Mouse (Mus musculus) forebrain, embryonic 16.5 days (tissue): ENCODE measurements around the gene Gnb4. TPM values are rescaled to one million over a fixed set of nuclear protein-coding genes. Genes with fewer than 3 reads are reported as not detected.

Experiments
- ATAC-seq: fragments of 200-750 bp; cut with Nextera tagmentation; 2 replicates; pipeline ENCODE4 v1.8.0; 2017; ENCODE audit warnings: mild to moderate bottlenecking, moderate library complexity
- H3K27ac ChIP-seq: fragments of 300-500 bp; sonication (generic); 2 replicates; pipeline ENCODE4 v1.5.1; 2014; ENCODE audit warnings: low read length, control low read depth
- H3K27me3 ChIP-seq: fragments of 300-500 bp; sonication (generic); replicated peaks from 2 replicates; pipeline ENCODE4 v1.6.1; 2014; ENCODE audit warnings: low read length; ENCODE audit not compliant: control insufficient read depth, insufficient read depth
- H3K36me3 ChIP-seq: fragments of 300-500 bp; sonication (generic); 2 replicates; pipeline ENCODE4 v1.6.1; 2014; ENCODE audit not compliant: control insufficient read depth, insufficient read depth
- H3K4me1 ChIP-seq: fragments of 300-500 bp; sonication (generic); replicated peaks from 2 replicates; pipeline ENCODE4 v1.6.1; 2014; ENCODE audit warnings: low read length; ENCODE audit not compliant: control insufficient read depth, insufficient read depth
- H3K4me2 ChIP-seq: fragments of 300-500 bp; sonication (generic); 2 replicates; pipeline ENCODE4 v1.6.1; 2014; ENCODE audit warnings: mild to moderate bottlenecking, low read length, control low read depth
- H3K4me3 ChIP-seq: fragments of 300-500 bp; sonication (generic); replicated peaks from 2 replicates; pipeline ENCODE4 v1.5.1; 2014; ENCODE audit warnings: mild to moderate bottlenecking, low read length, control low read depth
- H3K9ac ChIP-seq: fragments of 300-500 bp; sonication (generic); replicated peaks from 2 replicates; pipeline ENCODE4 v1.6.1; 2014; ENCODE audit warnings: low read depth, low read length, control low read depth
- H3K9me3 ChIP-seq: fragments of 300-500 bp; sonication (generic); 2 replicates; pipeline ENCODE4 v1.6.1; 2016; ENCODE audit warnings: low read length; ENCODE audit not compliant: control insufficient read depth
- WGBS: fragments of 180-500 bp; shearing (Covaris S2); extraction: QIAGEN DNeasy Blood & Tissue Kit; methylation state at CpG from one replicate; pipeline ENCODE4 v1.1.7; 2014; 5-methylcytosine and 5-hydroxymethylcytosine counted together
- polyA plus RNA-seq: library from polyadenylated mRNA; unstranded; fragments of >200 nt; fragmentation: Nextera tagmentation; extraction: Ambion mirVana; gene quantifications from 2 replicates; pipeline ENCODE4 v1.2.1, GENCODE M21; 2015

Gene Gnb4
- polyA plus RNA-seq, 1 experiment from 2014 or later: 88.3 TPM

DNA sequence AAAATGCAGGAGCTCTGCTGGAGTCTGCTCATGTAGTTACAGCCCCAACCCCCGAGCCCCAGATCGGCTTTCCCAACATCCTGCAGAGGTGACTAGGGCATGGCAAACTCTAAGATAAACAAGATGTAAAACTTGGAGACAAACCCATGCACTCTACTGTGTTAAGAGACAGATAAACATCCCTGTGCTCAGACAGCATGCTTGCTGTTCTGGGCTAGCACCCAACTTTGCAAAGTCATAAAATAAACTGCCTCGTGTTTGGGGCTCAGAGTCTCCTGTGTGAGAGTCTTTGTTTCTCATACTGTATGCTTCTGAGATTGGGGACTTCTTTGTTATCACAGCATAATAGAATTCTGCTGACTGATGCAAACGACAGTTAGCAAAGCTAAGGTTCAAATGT is 36.4 kb upstream of the Gnb4 start:
- H3K4me2 ChIP-seq: no peak overlapping the region
- no peaks in the 10 kb centered on the region for H3K27me3 ChIP-seq
- ATAC-seq: no peak
- H3K9ac ChIP-seq: no peak overlapping the region
- H3K4me3 ChIP-seq: no peak overlapping the region
- H3K27ac ChIP-seq: no peak overlapping the region
- H3K9me3 ChIP-seq: no peaks in the 10 kb centered on the region
- no peaks in the 10 kb centered on the region for H3K4me1 ChIP-seq
- no peaks in the 10 kb centered on the region for H3K36me3 ChIP-seq
- WGBS: 80% methylated on average over 4 of the region's 4 CpGs

DNA sequence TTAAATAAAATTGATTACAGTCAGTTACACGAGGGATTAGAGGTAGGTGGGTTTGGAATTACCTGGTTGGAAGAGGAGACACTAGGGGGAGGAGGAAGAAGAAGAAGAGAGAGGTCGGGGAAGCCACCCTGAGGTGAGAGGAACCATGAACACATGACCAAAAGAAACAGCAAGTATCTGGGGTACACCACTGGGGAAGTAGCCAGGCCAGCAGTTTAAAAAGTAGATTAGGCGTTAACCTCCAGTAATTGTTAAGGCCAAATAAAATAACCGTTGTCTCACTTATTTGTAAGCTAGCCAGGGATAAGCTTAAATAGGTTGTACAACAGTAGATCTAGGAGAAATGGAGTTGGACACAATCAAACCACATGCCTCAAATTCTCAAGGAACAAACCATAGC is 32.9 kb upstream of the Gnb4 start:
- H3K27me3 ChIP-seq: no peaks in the 10 kb centered on the region
- H3K9ac ChIP-seq: no peak overlapping the region
- no peaks in the 10 kb centered on the region for H3K36me3 ChIP-seq
- ATAC-seq: no peak
- no peaks in the 10 kb centered on the region for H3K9me3 ChIP-seq
- 80% methylated on average over 4 of the region's 4 CpGs for WGBS
- no peaks in the 10 kb centered on the region for H3K4me1 ChIP-seq
- no peak overlapping the region for H3K4me2 ChIP-seq
- no peak overlapping the region for H3K4me3 ChIP-seq
- H3K27ac ChIP-seq: no peak overlapping the region

DNA sequence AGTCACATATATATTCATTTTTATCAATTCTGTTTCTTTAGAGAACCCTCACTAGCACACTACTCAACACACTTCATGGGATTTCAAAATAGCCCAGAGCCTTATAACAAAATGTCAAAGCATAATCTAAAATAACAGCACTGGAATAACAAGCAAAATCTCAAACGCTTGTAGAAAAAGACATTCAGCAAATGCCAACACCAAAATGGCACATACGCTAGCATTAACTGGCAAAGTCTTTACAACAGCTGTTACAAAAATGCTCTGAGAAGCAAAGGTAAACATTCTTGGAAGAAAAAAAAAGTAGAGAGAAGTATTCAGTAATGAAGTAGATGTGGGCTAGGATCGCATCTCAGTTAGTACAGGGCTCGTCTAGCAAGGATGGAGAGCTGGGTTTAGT is 30.5 kb upstream of the Gnb4 start:
- WGBS: 83% methylated on average over 4 of the region's 4 CpGs
- ATAC-seq: no peak
- Histone ChIP-seq H3K4me3 (no peak overlapping the region), H3K36me3 (no peaks in the 10 kb centered on the region), H3K27ac (no peak overlapping the region), H3K27me3 (no peaks in the 10 kb centered on the region), H3K4me1 (no peaks in the 10 kb centered on the region; the same call in 1 of the 2 replicates), H3K9ac (no peak overlapping the region), H3K9me3 (no peaks in the 10 kb centered on the region), H3K4me2 (no peak overlapping the region)

DNA sequence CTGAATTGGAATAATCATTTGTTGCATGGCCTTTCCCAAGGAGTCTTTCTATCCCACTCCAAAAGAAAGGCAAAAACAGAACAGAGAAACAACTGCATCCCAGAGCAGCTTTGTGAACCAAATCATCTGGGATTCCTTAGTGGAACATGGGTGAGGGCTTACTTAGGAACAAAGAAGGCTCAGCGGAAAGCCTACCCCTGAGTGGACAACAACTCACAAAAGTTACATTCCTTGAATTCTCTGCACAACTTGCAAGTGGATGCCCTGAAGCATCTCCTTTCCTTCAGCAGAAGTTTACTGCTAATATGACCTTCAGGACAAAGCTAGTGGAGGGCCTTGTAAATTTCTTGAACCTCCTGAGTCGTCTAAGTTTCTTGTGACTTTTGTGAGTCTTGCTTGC is 28.4 kb upstream of the Gnb4 start:
- no peak for ATAC-seq
- Histone ChIP-seq H3K36me3 (no peaks in the 10 kb centered on the region), H3K9me3 (no peaks in the 10 kb centered on the region), H3K4me2 (no peak overlapping the region), H3K27me3 (no peaks in the 10 kb centered on the region), H3K4me1 (no peaks in the 10 kb centered on the region; the same call in 1 of the 2 replicates), H3K9ac (no peak overlapping the region), H3K4me3 (no peak overlapping the region), H3K27ac (no peak overlapping the region)
- WGBS: 92% methylated on average over 2 of the region's 2 CpGs

DNA sequence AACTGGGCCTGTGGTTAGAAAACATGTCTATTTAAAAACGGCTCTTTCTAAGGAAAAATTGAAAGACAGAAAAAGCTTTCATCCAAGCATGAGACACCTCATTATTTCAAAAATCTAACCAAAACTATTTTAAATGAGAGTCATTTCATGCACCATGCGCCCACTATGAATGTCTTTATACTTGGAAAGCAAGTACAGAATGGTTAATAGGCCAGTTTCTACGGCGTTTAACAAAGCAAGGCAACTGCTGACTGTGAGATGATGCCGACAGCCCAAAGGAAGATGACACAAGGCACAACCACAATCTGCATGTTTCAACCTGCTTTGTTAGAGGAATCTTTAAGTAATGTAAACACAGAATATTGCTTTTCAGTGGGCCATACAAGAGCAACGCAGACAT is 25.7 kb upstream of the Gnb4 start:
- Histone ChIP-seq H3K9ac (no peak overlapping the region), H3K4me3 (no peak overlapping the region), H3K4me1 (no peaks in the 10 kb centered on the region; the same call in 1 of the 2 replicates), H3K9me3 (no peaks in the 10 kb centered on the region), H3K27ac (no peak overlapping the region), H3K27me3 (no peaks in the 10 kb centered on the region), H3K4me2 (no peak overlapping the region), H3K36me3 (no peaks in the 10 kb centered on the region)
- WGBS: 60% methylated on average over 6 of the region's 6 CpGs
- ATAC-seq: peak; percentile 38

DNA sequence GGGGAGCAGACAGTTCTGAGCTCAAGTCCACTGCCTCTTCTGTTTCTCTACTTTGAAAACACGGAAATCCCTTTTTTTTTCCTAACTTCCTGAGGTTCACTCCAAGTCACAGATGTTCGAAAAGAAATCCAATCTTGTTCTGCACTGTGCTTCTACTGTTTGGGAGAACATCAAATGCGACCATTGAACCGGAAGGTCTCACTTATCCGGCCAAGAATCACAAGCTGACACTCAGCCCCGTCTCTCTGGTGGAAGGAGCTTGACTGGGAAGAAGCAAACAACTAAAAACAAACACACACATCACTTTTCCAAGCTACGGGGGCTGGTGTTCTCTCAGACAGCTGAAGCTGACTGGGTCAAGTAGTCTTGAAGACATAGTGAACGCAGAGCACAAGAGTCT is 21.9 kb upstream of the Gnb4 start:
- Histone ChIP-seq H3K27ac (no peak overlapping the region), H3K9me3 (no peaks in the 10 kb centered on the region), H3K4me2 (no peak overlapping the region), H3K27me3 (no peaks in the 10 kb centered on the region), H3K9ac (no peak overlapping the region), H3K4me1 (no peaks in the 10 kb centered on the region; the same call in 1 of the 2 replicates), H3K4me3 (no peak overlapping the region), H3K36me3 (no peaks in the 10 kb centered on the region)
- 59% methylated on average over 8 of the region's 8 CpGs for WGBS
- no peak for ATAC-seq

DNA sequence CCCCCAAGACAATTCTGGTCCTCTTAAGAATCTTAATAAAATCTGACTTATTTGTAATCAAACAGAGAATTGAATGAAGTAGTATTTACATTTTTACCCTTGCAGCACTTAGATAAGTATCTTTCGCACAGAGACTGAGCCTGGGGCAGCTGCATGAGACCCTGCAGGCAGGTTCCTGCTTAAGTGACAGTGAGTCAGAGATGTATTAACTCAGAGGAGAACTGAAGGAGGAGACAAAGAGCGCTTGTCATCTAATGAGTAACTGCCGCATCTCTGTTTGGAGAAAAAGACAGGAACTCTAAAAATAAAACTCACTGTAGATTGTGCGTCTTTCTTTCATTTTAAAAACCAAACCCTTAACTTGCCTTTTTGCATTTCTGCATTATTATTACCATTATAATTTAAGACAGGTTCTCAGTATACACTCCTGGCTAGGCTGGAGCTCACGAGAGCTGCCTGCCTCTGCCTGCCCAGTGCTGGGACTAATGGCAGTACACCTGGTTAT is 16.4 kb upstream of the Gnb4 start:
- Histone ChIP-seq H3K36me3 (no peaks in the 10 kb centered on the region), H3K4me3 (no peak overlapping the region), H3K27ac (no peak overlapping the region), H3K4me2 (no peak overlapping the region), H3K27me3 (no peaks in the 10 kb centered on the region), H3K9ac (no peak overlapping the region), H3K9me3 (no peaks in the 10 kb centered on the region), H3K4me1 (no peaks in the 10 kb centered on the region)
- no peak for ATAC-seq
- WGBS: 82% methylated on average over 5 of the region's 5 CpGs

DNA sequence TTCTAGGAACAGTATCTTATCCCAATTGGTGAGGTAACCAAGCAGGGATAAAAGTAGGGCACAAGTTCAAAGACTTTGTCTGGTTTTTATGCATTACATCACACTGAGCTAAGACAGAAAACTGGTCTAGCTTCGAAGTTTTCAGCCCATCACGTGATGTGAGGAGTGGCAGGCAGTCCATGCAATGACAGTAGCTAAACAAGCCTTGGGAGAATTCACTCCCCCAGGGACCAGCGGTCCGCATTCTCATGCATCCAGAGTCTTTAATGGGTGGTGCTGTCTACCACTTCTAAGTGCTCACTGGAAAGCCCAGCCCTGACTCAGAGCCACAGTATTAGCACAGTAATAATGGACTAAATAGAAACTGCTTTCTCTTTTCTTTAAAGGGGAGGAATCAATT is 13.8 kb upstream of the Gnb4 start:
- no peaks in the 10 kb centered on the region for H3K4me1 ChIP-seq
- H3K4me2 ChIP-seq: no peak overlapping the region
- H3K27ac ChIP-seq: no peak overlapping the region
- no peaks in the 10 kb centered on the region for H3K9me3 ChIP-seq
- ATAC-seq: no peak
- no peaks in the 10 kb centered on the region for H3K36me3 ChIP-seq
- H3K27me3 ChIP-seq: no peaks in the 10 kb centered on the region
- no peak overlapping the region for H3K9ac ChIP-seq
- WGBS: 59% methylated on average over 4 of the region's 4 CpGs
- no peak overlapping the region for H3K4me3 ChIP-seq

DNA sequence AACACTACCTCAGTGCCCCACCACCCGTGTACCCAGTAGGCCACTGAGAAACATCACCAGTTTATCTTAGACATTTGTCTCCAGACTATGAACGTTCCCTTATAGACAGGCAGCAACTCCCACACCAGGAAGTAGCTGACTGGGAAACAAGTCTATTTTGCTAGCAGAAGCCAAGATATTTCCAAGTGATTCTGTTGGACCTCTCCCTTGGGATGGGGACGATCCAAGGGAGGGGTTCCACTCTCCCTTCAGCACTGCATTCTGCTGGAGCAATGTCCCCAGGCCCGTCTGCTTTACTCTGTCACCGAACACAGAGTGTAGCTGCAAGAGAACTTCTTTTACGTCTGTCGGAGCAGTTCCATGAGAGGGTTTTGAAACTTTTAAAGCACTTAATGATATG is 11.8 kb upstream of the Gnb4 start:
- H3K27ac ChIP-seq: no peak overlapping the region
- no peak overlapping the region for H3K9ac ChIP-seq
- H3K4me1 ChIP-seq: no peaks in the 10 kb centered on the region
- WGBS: 87% methylated on average over 7 of the region's 7 CpGs
- H3K4me2 ChIP-seq: no peak overlapping the region
- H3K27me3 ChIP-seq: no peaks in the 10 kb centered on the region
- no peak overlapping the region for H3K4me3 ChIP-seq
- H3K9me3 ChIP-seq: no peaks in the 10 kb centered on the region
- no peak for ATAC-seq
- no peaks in the 10 kb centered on the region for H3K36me3 ChIP-seq

DNA sequence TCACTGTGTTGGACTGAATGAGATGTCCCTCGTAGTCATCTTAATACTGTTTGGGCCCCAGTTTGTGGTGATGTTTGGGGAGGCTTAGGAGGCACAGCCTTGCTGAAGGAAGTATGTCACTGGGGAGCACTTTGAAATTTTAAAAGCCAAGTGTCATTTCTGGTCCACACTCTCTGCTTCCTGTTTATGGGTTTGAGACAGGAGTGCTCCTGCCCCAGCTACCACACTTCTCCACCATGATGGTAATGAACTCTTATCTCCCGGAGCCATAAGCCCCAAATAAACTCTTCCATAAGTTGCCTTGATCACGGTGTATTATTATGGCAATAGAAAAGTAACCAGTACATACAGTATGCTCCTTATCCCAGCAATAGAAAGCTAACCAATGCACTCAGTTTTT is 5.7 kb upstream of the Gnb4 start:
- H3K4me3 ChIP-seq: no peak overlapping the region
- H3K4me2 ChIP-seq: no peak overlapping the region
- H3K9me3 ChIP-seq: no peaks in the 10 kb centered on the region
- no peak for ATAC-seq
- no peak overlapping the region for H3K9ac ChIP-seq
- H3K4me1 ChIP-seq: no peaks in the 10 kb centered on the region
- no peaks in the 10 kb centered on the region for H3K36me3 ChIP-seq
- no peaks in the 10 kb centered on the region for H3K27me3 ChIP-seq
- no peak overlapping the region for H3K27ac ChIP-seq
- 93% methylated on average over 3 of the region's 3 CpGs for WGBS
